Mouse (Mus musculus) brain, embryonic 14.5 days (tissue): ENCODE measurements around the gene Pim1. TPM values are rescaled to one million over a fixed set of nuclear protein-coding genes. Genes with fewer than 3 reads are reported as not detected.

Source experiments
- DNase-seq: peaks from one replicate; pipeline ENCODE4 v3.0.0-alpha.2; 2011; ENCODE audit warnings: low read depth
- CTCF ChIP-seq: fragments of 200-500 bp; IDR thresholded peaks from 2 replicates; pipeline ENCODE4 v1.5.1; 2012; ENCODE audit warnings: inconsistent platforms, mild to moderate bottlenecking, moderate library complexity, borderline replicate concordance; ENCODE audit not compliant: insufficient read depth, insufficient read length; ENCODE audit errors: extremely low read depth
- POLR2A ChIP-seq: fragments of 200-500 bp; IDR thresholded peaks from 2 replicates; pipeline ENCODE4 v1.6.1; 2012; ENCODE audit warnings: mild to moderate bottlenecking, inconsistent platforms, borderline replicate concordance; ENCODE audit not compliant: poor library complexity, insufficient read depth, insufficient read length, severe bottlenecking; ENCODE audit errors: extremely low read depth
- polyA plus RNA-seq: library from polyadenylated mRNA; depleted of rRNA; stranded (reverse); fragments of >200 nt; gene quantifications from 2 replicates; pipeline ENCODE4 v1.2.3, GENCODE M21; 2012

Gene Pim1
- polyA plus RNA-seq, 1 experiment = 11.4 TPM

- no peak for DNase-seq
- TF ChIP-seq POLR2A (no peak), CTCF (no peak)
These were observed 2.1 kb upstream of the Pim1 start for GRCm38 (mm10) chr17:29488257-29488977.

- peak; percentile 76 for DNase-seq
- TF ChIP-seq POLR2A (0 out of 2 replicates have a peak, but pooled peaks have one; percentile 12), CTCF (no peak)
These were observed 1.3 kb upstream of the Pim1 start for GRCm38 (mm10) chr17:29488978-29489970.

GRCm38 (mm10) chr17:29489971-29490712 is 411 bp upstream of the Pim1 start:
- TF ChIP-seq CTCF (no peak), POLR2A (peak; percentile 65; the same call in 1 of the 2 replicates)
- peak; percentile 100 for DNase-seq

- DNase-seq = peak; percentile 51
- no peak for TF ChIP-seq POLR2A
- TF ChIP-seq CTCF = no peak
These were observed 1.2 kb downstream of the Pim1 start for GRCm38 (mm10) chr17:29491591-29492268.

- DNase-seq = peak; percentile 89
- no peak for TF ChIP-seq POLR2A
- peak; percentile 71 for TF ChIP-seq CTCF
These were observed 2.0 kb downstream of the Pim1 start for GRCm38 (mm10) chr17:29492269-29493191.

GRCm38 (mm10) chr17:29493461-29493980 is 3.0 kb downstream of the Pim1 start:
- TF ChIP-seq CTCF (no peak), POLR2A (no peak)
- no peak for DNase-seq

- no peak for DNase-seq
- TF ChIP-seq CTCF (no peak), POLR2A (no peak)
These were observed 3.6 kb downstream of the Pim1 start for GRCm38 (mm10) chr17:29494062-29494731.

GRCm38 (mm10) chr17:29494732-29495076 is 4.2 kb downstream of the Pim1 start:
- TF ChIP-seq CTCF (no peak), POLR2A (no peak)
- no peak for DNase-seq
